Mouse (Mus musculus): ENCODE measurements around the gene Txndc16. TPM values are rescaled to one million over a fixed set of nuclear protein-coding genes. Genes with fewer than 3 reads are reported as not detected.
A peak's percentile ranks its signal among the peaks of the same experiment; 100 is the strongest.

Txndc16 gene
- total and polyA plus RNA-seq, 3 experiments = 0.08 to 0.24 TPM; not detected in 1

DNA sequence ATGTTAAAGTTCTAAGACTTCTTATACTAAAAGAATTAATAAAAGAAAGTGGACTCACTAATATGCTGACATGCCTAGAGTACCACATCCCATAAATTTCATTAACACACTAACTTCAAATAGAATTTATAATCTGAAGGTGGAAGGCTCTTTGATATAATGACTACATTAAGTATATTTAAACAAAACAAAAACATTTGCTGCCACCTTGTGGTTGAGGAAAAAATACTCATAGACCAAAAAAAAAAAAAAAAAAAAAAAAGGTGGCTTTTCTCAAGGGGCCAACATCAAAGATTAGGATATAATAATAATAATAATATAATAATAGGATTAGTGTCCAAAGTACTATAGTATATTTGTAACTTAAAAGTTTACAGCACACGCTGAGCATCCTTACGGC lies 66.9 kb downstream of the Txndc16 start:
- Histone ChIP-seq H3K27me3 (ENCODE audit: control insufficient read depth in 1 of 2, insufficient read depth in 2 of 2, low read length in 2 of 2) (peaks cover 5 to 13% of the 10 kb centered on the region in 2 experiments), H3K9me3 (replicated peaks; ENCODE audit: insufficient read depth, low read length) (no peaks in the 10 kb centered on the region), H3K36me3 (ENCODE audit: control insufficient read depth in 1 of 2, insufficient read depth in 2 of 2, low read length in 2 of 2) (no peaks in the 10 kb centered on the region), H3K4me3 (ENCODE audit: control insufficient read depth in 1 of 2, insufficient read depth in 1 of 2, low read depth in 2 of 2, low read length in 2 of 2) (no peak overlapping the region), H3K27ac (ENCODE audit: control insufficient read depth, low read depth, low read length) (no peak overlapping the region), H3K79me2 (ENCODE audit: control insufficient read depth, insufficient read depth, low read length, poor library complexity) (no peaks in the 10 kb centered on the region), H3K9ac (ENCODE audit: control insufficient read depth, low read depth, low read length, poor library complexity, severe bottlenecking) (no peak overlapping the region), H3K4me1 (ENCODE audit: control insufficient read depth in 1 of 2, insufficient read depth in 2 of 2, low read length in 2 of 2) (peaks cover 0 to 2% of the 10 kb centered on the region in 2 experiments; a peak in 1 of 4 replicates)
- TF ChIP-seq SMC3 (IDR thresholded peaks at IDR 0.05; ENCODE audit: low read depth, low read length) = peak; percentile 39
- peak; percentile 73 for TF ChIP-seq RAD21 (IDR thresholded peaks at IDR 0.05; ENCODE audit: low read depth, low read length)
- TF ChIP-seq CHD1 (IDR thresholded peaks at IDR 0.05; ENCODE audit: low read depth, low read length) = no peak
- no peak for TF ChIP-seq JUND (IDR thresholded peaks at IDR 0.05; ENCODE audit: low read depth, low read length)
- no peak for TF ChIP-seq ZKSCAN1 (IDR thresholded peaks at IDR 0.05; ENCODE audit: low read depth, low read length)
- no peak for TF ChIP-seq SIN3A (IDR thresholded peaks at IDR 0.05; ENCODE audit: low read length)
- TF ChIP-seq MXI1 (IDR thresholded peaks at IDR 0.05; ENCODE audit: low read depth, low read length) = no peak
- no peak for TF ChIP-seq ELF1 (IDR thresholded peaks at IDR 0.05; ENCODE audit: low read depth, low read length)
- TF ChIP-seq KAT2A (conservative IDR thresholded peaks at IDR 0.05; ENCODE audit: low read depth, low read length) = no peak
- no peak for TF ChIP-seq GABPA (IDR thresholded peaks at IDR 0.05; ENCODE audit: low read depth, low read length)
- peak; percentile 34 for TF ChIP-seq ZC3H11A (IDR thresholded peaks at IDR 0.05; ENCODE audit: low read depth, low read length)
- no peak for TF ChIP-seq GATA1 (IDR thresholded peaks at IDR 0.05; ENCODE audit: low read depth, low read length)
- peak; percentile 98 for TF ChIP-seq ZNF384 (IDR thresholded peaks at IDR 0.05; ENCODE audit: low read depth, low read length)
- no peak for TF ChIP-seq BHLHE40 (IDR thresholded peaks at IDR 0.05; ENCODE audit: borderline replicate concordance, low read depth, low read length)
- TF ChIP-seq MEF2A (IDR thresholded peaks at IDR 0.05; ENCODE audit: extremely low read depth, insufficient replicate concordance, low read depth, low read length, poor library complexity, severe bottlenecking) = no peak
- no peak for TF ChIP-seq TAL1 (IDR thresholded peaks at IDR 0.05; ENCODE audit: low read length)
- TF ChIP-seq MYC (IDR thresholded peaks at IDR 0.05; ENCODE audit: low read depth, low read length) = no peak
- TF ChIP-seq E2F4 (IDR thresholded peaks at IDR 0.05; ENCODE audit: borderline replicate concordance, low read depth, low read length) = no peak
- peak in 2 of 3 experiments; percentile 14 to 44; a peak in 3 of 6 replicates for TF ChIP-seq CTCF (IDR thresholded peaks at IDR 0.05 in 2 of 3, conservative IDR thresholded peaks at IDR 0.05 in 1 of 3; ENCODE audit: control insufficient read depth in 1 of 3, insufficient read depth in 1 of 3, low read depth in 2 of 3, low read length in 3 of 3, poor library complexity in 1 of 3, severe bottlenecking in 1 of 3)
- peak; percentile 43 for DNase-seq (ENCODE audit: low read depth, low spot score)

GRCm38 (mm10) chr14:45142511-45142910 lies 77.6 kb downstream of the Txndc16 start:
- Histone ChIP-seq H3K36me3 (ENCODE audit: control insufficient read depth in 1 of 2, insufficient read depth in 2 of 2, low read length in 2 of 2) (no peaks in the 10 kb centered on the region), H3K9ac (ENCODE audit: control insufficient read depth, low read depth, low read length, poor library complexity, severe bottlenecking) (no peak overlapping the region), H3K27me3 (ENCODE audit: control insufficient read depth in 1 of 2, insufficient read depth in 2 of 2, low read length in 2 of 2) (no peaks in the 10 kb centered on the region), H3K79me2 (ENCODE audit: control insufficient read depth, insufficient read depth, low read length, poor library complexity) (no peaks in the 10 kb centered on the region), H3K4me1 (ENCODE audit: control insufficient read depth in 1 of 2, insufficient read depth in 2 of 2, low read length in 2 of 2) (no peaks in the 10 kb centered on the region), H3K4me3 (ENCODE audit: control insufficient read depth in 1 of 2, insufficient read depth in 1 of 2, low read depth in 2 of 2, low read length in 2 of 2) (no peak overlapping the region), H3K27ac (ENCODE audit: control insufficient read depth, low read depth, low read length) (no peak overlapping the region), H3K9me3 (replicated peaks; ENCODE audit: insufficient read depth, low read length) (no peaks in the 10 kb centered on the region)
- peak; percentile 29 for DNase-seq (ENCODE audit: low read depth, low spot score)
- TF ChIP-seq POLR2AphosphoS5 (IDR thresholded peaks at IDR 0.05; ENCODE audit: borderline replicate concordance, low read depth, low read length) (no peak), USF1 (IDR thresholded peaks at IDR 0.05; ENCODE audit: low read depth, low read length) (no peak), MYC (IDR thresholded peaks at IDR 0.05; ENCODE audit: low read depth, low read length) (no peak), POLR2AphosphoS2 (IDR thresholded peaks at IDR 0.05; ENCODE audit: low read length) (no peak), RCOR1 (IDR thresholded peaks at IDR 0.05; ENCODE audit: low read depth, low read length) (no peak), SMC3 (IDR thresholded peaks at IDR 0.05; ENCODE audit: low read depth, low read length) (peak; percentile 82), GABPA (IDR thresholded peaks at IDR 0.05; ENCODE audit: low read depth, low read length) (no peak), POLR2A (IDR thresholded peaks at IDR 0.05; ENCODE audit: control insufficient read depth in 1 of 2, insufficient read depth in 1 of 2, low read depth in 1 of 2, low read length in 2 of 2, poor library complexity in 1 of 2) (no peak), ZC3H11A (IDR thresholded peaks at IDR 0.05; ENCODE audit: low read depth, low read length) (peak; percentile 85), TAL1 (IDR thresholded peaks at IDR 0.05; ENCODE audit: low read length) (no peak), CHD2 (IDR thresholded peaks at IDR 0.05; ENCODE audit: low read length) (no peak), MEF2A (IDR thresholded peaks at IDR 0.05; ENCODE audit: extremely low read depth, insufficient replicate concordance, low read depth, low read length, poor library complexity, severe bottlenecking) (no peak), MAX (IDR thresholded peaks at IDR 0.05; ENCODE audit: low read length) (no peak), KAT2A (conservative IDR thresholded peaks at IDR 0.05; ENCODE audit: low read depth, low read length) (no peak), MYB (IDR thresholded peaks at IDR 0.05; ENCODE audit: low read depth, low read length) (no peak), RAD21 (IDR thresholded peaks at IDR 0.05; ENCODE audit: low read depth, low read length) (peak; percentile 76), EP300 (IDR thresholded peaks at IDR 0.05; ENCODE audit: low read depth in 1 of 2, low read length in 2 of 2) (no peak), HCFC1 (IDR thresholded peaks at IDR 0.05; ENCODE audit: low read depth, low read length) (no peak), ZNF384 (IDR thresholded peaks at IDR 0.05; ENCODE audit: low read depth, low read length) (no peak), SIN3A (IDR thresholded peaks at IDR 0.05; ENCODE audit: low read length) (no peak), ZKSCAN1 (IDR thresholded peaks at IDR 0.05; ENCODE audit: low read depth, low read length) (no peak), CHD1 (IDR thresholded peaks at IDR 0.05; ENCODE audit: low read depth, low read length) (no peak), JUND (IDR thresholded peaks at IDR 0.05; ENCODE audit: low read depth, low read length) (no peak), MAFK (IDR thresholded peaks at IDR 0.05; ENCODE audit: borderline replicate concordance, low read depth, low read length) (no peak), TBP (IDR thresholded peaks at IDR 0.05; ENCODE audit: low read depth, low read length) (no peak)
